Mouse (Mus musculus) midbrain, embryonic 16.5 days (tissue): ENCODE measurements around the gene Socs7. TPM values are rescaled to one million over a fixed set of nuclear protein-coding genes. Genes with fewer than 3 reads are reported as not detected.
A peak's percentile ranks its signal among the peaks of the same experiment; 100 is the strongest.

Experiments
- ATAC-seq: fragments of 200-750 bp; cut with Nextera tagmentation; 2 replicates; pipeline ENCODE4 v1.8.0; 2017; ENCODE audit warnings: moderate TSS enrichment
- H3K27ac ChIP-seq: fragments of 300-500 bp; sonication (generic); 2 replicates; pipeline ENCODE4 v1.5.1; 2014; ENCODE audit warnings: mild to moderate bottlenecking, low read length, mixed read lengths
- H3K27me3 ChIP-seq: fragments of 300-500 bp; sonication (generic); 2 replicates; pipeline ENCODE4 v1.6.1; 2014; ENCODE audit warnings: low read depth, low read length, mixed read lengths; ENCODE audit not compliant: control insufficient read depth, insufficient read depth
- H3K36me3 ChIP-seq: fragments of 300-500 bp; sonication (generic); 2 replicates; pipeline ENCODE4 v1.6.1; 2014; ENCODE audit warnings: mild to moderate bottlenecking, low read length, moderate library complexity, mixed read lengths; ENCODE audit not compliant: control insufficient read depth, insufficient read depth
- H3K4me1 ChIP-seq: fragments of 300-500 bp; sonication (generic); 2 replicates; pipeline ENCODE4 v1.6.1; 2014; ENCODE audit warnings: mild to moderate bottlenecking, low read length, mixed read lengths; ENCODE audit not compliant: control insufficient read depth, insufficient read depth
- H3K4me2 ChIP-seq: fragments of 300-500 bp; sonication (generic); 2 replicates; pipeline ENCODE4 v1.6.1; 2014; ENCODE audit warnings: mild to moderate bottlenecking, low read length, mixed read lengths
- H3K4me3 ChIP-seq: fragments of 300-500 bp; sonication (generic); 2 replicates; pipeline ENCODE4 v1.5.1; 2014; ENCODE audit warnings: low read depth, mild to moderate bottlenecking, low read length, moderate library complexity, mixed read lengths
- H3K9ac ChIP-seq: fragments of 300-500 bp; sonication (generic); 2 replicates; pipeline ENCODE4 v1.6.1; 2014; ENCODE audit warnings: low read depth, low read length, mixed read lengths
- H3K9me3 ChIP-seq: fragments of 300-500 bp; sonication (generic); replicated peaks from 2 replicates; pipeline ENCODE4 v1.6.1; 2014; ENCODE audit warnings: mild to moderate bottlenecking, low read length, mixed read lengths; ENCODE audit not compliant: control insufficient read depth, poor library complexity, severe bottlenecking
- WGBS: fragments of 180-500 bp; shearing (Covaris S2); extraction: QIAGEN DNeasy Blood & Tissue Kit; methylation state at CpG from one replicate; pipeline ENCODE4 v1.1.7; 2014; 5-methylcytosine and 5-hydroxymethylcytosine counted together
- polyA plus RNA-seq: library from polyadenylated mRNA; unstranded; fragments of >200 nt; fragmentation: Nextera tagmentation; extraction: Ambion mirVana; gene quantifications from 2 replicates; pipeline ENCODE4 v1.2.1, GENCODE M21; 2015

Socs7 gene
- polyA plus RNA-seq, 1 experiment from 2014 or later: 8.5 TPM

GRCm38 (mm10) chr11:97338302-97338976, 23.9 kb upstream of the Socs7 start:
- Histone ChIP-seq H3K4me2 (no peak overlapping the region; the same call in 1 of the 2 replicates), H3K4me3 (no peak overlapping the region), H3K36me3 (no peaks in the 10 kb centered on the region), H3K9ac (no peak overlapping the region), H3K9me3 (no peaks in the 10 kb centered on the region), H3K4me1 (no peaks in the 10 kb centered on the region), H3K27ac (0 out of 2 replicates have a peak overlapping the region, but pooled peaks have one; percentile 1), H3K27me3 (no peaks in the 10 kb centered on the region)
- ATAC-seq: no peak
- 55% methylated on average over 21 of the region's 21 CpGs for WGBS

GRCm38 (mm10) chr11:97338977-97339315, 23.4 kb upstream of the Socs7 start:
- Histone ChIP-seq H3K27ac (no peak overlapping the region), H3K9ac (no peak overlapping the region)

GRCm38 (mm10) chr11:97343175-97343574, 19.2 kb upstream of the Socs7 start:
- no peaks in the 10 kb centered on the region for H3K36me3 ChIP-seq
- H3K4me2 ChIP-seq: no peak overlapping the region
- WGBS: 38% methylated on average over 8 of the region's 8 CpGs
- no peaks in the 10 kb centered on the region for H3K27me3 ChIP-seq
- no peak overlapping the region for H3K27ac ChIP-seq
- H3K9me3 ChIP-seq: no peaks in the 10 kb centered on the region
- no peak overlapping the region for H3K9ac ChIP-seq
- no peaks in the 10 kb centered on the region for H3K4me1 ChIP-seq
- H3K4me3 ChIP-seq: no peak overlapping the region
- no peak for ATAC-seq

More at GRCm38 (mm10) chr11:97338977-97339315, 23.4 kb upstream of the Socs7 start:
- Histone ChIP-seq H3K4me2 (peak overlapping the region; percentile 13; the same call in 1 of the 2 replicates), H3K9me3 (no peaks in the 10 kb centered on the region), H3K4me1 (no peaks in the 10 kb centered on the region), H3K4me3 (no peak overlapping the region), H3K36me3 (no peaks in the 10 kb centered on the region), H3K27me3 (no peaks in the 10 kb centered on the region)
- WGBS: 36% methylated on average over 17 of the region's 17 CpGs
- ATAC-seq: no peak

- ATAC-seq: no peak
- no peak overlapping the region for H3K4me2 ChIP-seq
- H3K9me3 ChIP-seq: no peaks in the 10 kb centered on the region
- H3K4me3 ChIP-seq: no peak overlapping the region
- no peak overlapping the region for H3K27ac ChIP-seq
- WGBS: 32% methylated on average over 17 of the region's 17 CpGs
- no peak overlapping the region for H3K9ac ChIP-seq
- H3K36me3 ChIP-seq: no peaks in the 10 kb centered on the region
- no peaks in the 10 kb centered on the region for H3K27me3 ChIP-seq
- H3K4me1 ChIP-seq: no peaks in the 10 kb centered on the region
Measured at GRCm38 (mm10) chr11:97343619-97344018, 18.7 kb upstream of the Socs7 start.

- Histone ChIP-seq H3K9me3 (no peaks in the 10 kb centered on the region), H3K4me3 (no peak overlapping the region), H3K27ac (no peak overlapping the region), H3K9ac (no peak overlapping the region), H3K36me3 (no peaks in the 10 kb centered on the region), H3K27me3 (no peaks in the 10 kb centered on the region), H3K4me1 (peaks cover 4% of the 10 kb centered on the region; the same call in 1 of the 2 replicates), H3K4me2 (no peak overlapping the region)
- WGBS: 83% methylated on average over 10 of the region's 10 CpGs
- no peak for ATAC-seq
Measured at GRCm38 (mm10) chr11:97345446-97345845, 16.9 kb upstream of the Socs7 start.

GRCm38 (mm10) chr11:97346383-97346782, 16.0 kb upstream of the Socs7 start:
- Histone ChIP-seq H3K4me2 (no peak overlapping the region), H3K4me1 (peaks cover 6% of the 10 kb centered on the region; the same call in 1 of the 2 replicates), H3K36me3 (no peaks in the 10 kb centered on the region), H3K9ac (no peak overlapping the region), H3K27ac (no peak overlapping the region), H3K27me3 (no peaks in the 10 kb centered on the region), H3K4me3 (no peak overlapping the region), H3K9me3 (no peaks in the 10 kb centered on the region)
- 81% methylated on average over 9 of the region's 9 CpGs for WGBS
- ATAC-seq: no peak

- no peak for ATAC-seq
- Histone ChIP-seq H3K9me3 (no peaks in the 10 kb centered on the region), H3K27me3 (no peaks in the 10 kb centered on the region), H3K27ac (no peak overlapping the region), H3K36me3 (no peaks in the 10 kb centered on the region), H3K9ac (no peak overlapping the region), H3K4me2 (no peak overlapping the region), H3K4me1 (peaks cover 14% of the 10 kb centered on the region; the same call in 1 of the 2 replicates), H3K4me3 (no peak overlapping the region)
- WGBS: 84% methylated on average over 9 of the region's 9 CpGs
Measured at GRCm38 (mm10) chr11:97347291-97347690, 15.1 kb upstream of the Socs7 start.

GRCm38 (mm10) chr11:97350035-97350434, 12.3 kb upstream of the Socs7 start:
- ATAC-seq: peak; percentile 79
- peak overlapping the region; percentile 58 for H3K27ac ChIP-seq
- no peaks in the 10 kb centered on the region for H3K9me3 ChIP-seq
- no peak overlapping the region for H3K9ac ChIP-seq
- WGBS: 3% methylated on average over 2 of the region's 2 CpGs
- no peaks in the 10 kb centered on the region for H3K36me3 ChIP-seq
- H3K27me3 ChIP-seq: no peaks in the 10 kb centered on the region
- peaks cover 16% of the 10 kb centered on the region; the same call in 1 of the 2 replicates for H3K4me1 ChIP-seq
- no peak overlapping the region for H3K4me3 ChIP-seq
- 0 out of 2 replicates have a peak overlapping the region, but pooled peaks have one; percentile 4 for H3K4me2 ChIP-seq

- no peaks in the 10 kb centered on the region for H3K27me3 ChIP-seq
- no peak within 1 kb of the TSS for H3K4me3 ChIP-seq
- H3K4me2 ChIP-seq: no peak within 1 kb of the TSS
- peak; percentile 67; the same call in 1 of the 2 replicates for ATAC-seq
- no peak within 1 kb of the TSS for H3K27ac ChIP-seq
- 64% methylated on average over 3 of the region's 3 CpGs for WGBS
- no peaks in the 10 kb centered on the region for H3K36me3 ChIP-seq
- H3K9me3 ChIP-seq: no peaks in the 10 kb centered on the region
- H3K4me1 ChIP-seq: peaks cover 16% of the 10 kb centered on the region; the same call in 1 of the 2 replicates
- no peak within 1 kb of the TSS; the same call in 1 of the 2 replicates for H3K9ac ChIP-seq
Measured at GRCm38 (mm10) chr11:97352027-97352684, 10.2 kb upstream of the Socs7 start, which contains the start of gene Gpr179. TSS of gene Gpr179 (minus strand) at chr11:97352077.
